Mouse (Mus musculus): ENCODE measurements around the gene Nfkbia. TPM values are rescaled to one million over a fixed set of nuclear protein-coding genes. Genes with fewer than 3 reads are reported as not detected.

Nfkbia gene
- polyA plus RNA-seq, 1 experiment: 43.2 TPM

DNA sequence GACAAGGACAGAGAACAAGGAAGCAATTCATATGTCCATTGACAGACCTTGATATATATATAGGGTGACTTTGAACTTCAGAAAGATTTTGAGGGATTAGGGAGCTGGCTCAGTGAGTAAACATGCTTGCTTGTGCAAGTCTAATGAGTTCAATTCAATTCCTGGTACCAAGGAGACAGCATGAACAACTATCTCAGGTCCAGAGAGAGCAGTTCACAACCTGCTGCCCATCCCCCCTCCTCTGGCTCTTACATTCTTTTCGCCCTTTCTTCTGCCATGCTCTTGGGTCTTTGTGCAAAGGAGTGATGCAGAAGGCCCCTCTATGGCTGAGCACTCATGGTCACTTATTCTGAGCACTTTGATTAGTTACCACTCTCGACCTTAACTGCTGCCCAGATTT is 44.0 kb downstream of the Nfkbia start:
- Histone ChIP-seq H3K4me3 (ENCODE audit: insufficient read depth, poor library complexity, severe bottlenecking) (no peak overlapping the region), H3K36me3 (ENCODE audit: control insufficient read depth, insufficient read depth) (no peaks in the 10 kb centered on the region), H3K27me3 (ENCODE audit: control insufficient read depth, insufficient read depth, insufficient read length) (no peaks in the 10 kb centered on the region), H3K79me2 (ENCODE audit: control insufficient read depth, insufficient read depth) (no peaks in the 10 kb centered on the region), H3K79me3 (ENCODE audit: low read depth) (no peaks in the 10 kb centered on the region), H3ac (ENCODE audit: control insufficient read depth, insufficient read length, low read depth) (no peak overlapping the region)
- TF ChIP-seq MYOD1 (IDR thresholded peaks at IDR 0.05; ENCODE audit: control insufficient read depth, insufficient read length, low read depth) (no peak), CTCF (IDR thresholded peaks at IDR 0.05; ENCODE audit: control insufficient read depth, insufficient read depth, insufficient read length) (no peak), MAX (IDR thresholded peaks at IDR 0.05) (no peak), FOSL1 (IDR thresholded peaks at IDR 0.05; ENCODE audit: insufficient read depth, low read length, poor library complexity, severe bottlenecking) (no peak), MYOG (IDR thresholded peaks at IDR 0.05; ENCODE audit: control insufficient read depth, extremely low read depth, insufficient read length) (no peak), USF1 (IDR thresholded peaks at IDR 0.05; ENCODE audit: low read depth) (no peak), CEBPB (IDR thresholded peaks at IDR 0.05; ENCODE audit: low read depth) (no peak)

DNA sequence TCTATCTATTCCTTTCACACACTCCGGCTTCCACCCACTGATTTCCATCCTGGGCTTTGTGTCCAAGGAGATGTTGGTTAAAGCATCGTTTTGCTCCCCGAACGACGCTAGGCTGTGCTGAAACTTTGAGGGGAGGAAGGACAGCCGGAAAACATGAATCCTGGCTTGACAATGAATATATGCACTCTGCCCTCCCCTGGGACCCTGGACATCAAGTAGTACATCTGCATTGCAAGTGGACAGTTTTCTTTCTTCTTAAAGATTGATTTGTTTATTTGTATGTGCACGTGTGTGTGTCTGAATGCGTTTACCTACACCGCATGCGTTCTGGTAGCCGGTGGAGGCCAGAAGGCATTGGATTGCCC is 45.1 kb downstream of the Nfkbia start:
- no peak overlapping the region for H3ac ChIP-seq (ENCODE audit: control insufficient read depth, insufficient read length, low read depth)
- no peaks in the 10 kb centered on the region for H3K27me3 ChIP-seq (ENCODE audit: control insufficient read depth, insufficient read depth, insufficient read length)
- no peak overlapping the region for H3K4me3 ChIP-seq (ENCODE audit: insufficient read depth, poor library complexity, severe bottlenecking)
- H3K36me3 ChIP-seq (ENCODE audit: control insufficient read depth, insufficient read depth): no peaks in the 10 kb centered on the region
- no peak for TF ChIP-seq MAX (IDR thresholded peaks at IDR 0.05)
- no peak for TF ChIP-seq USF1 (IDR thresholded peaks at IDR 0.05; ENCODE audit: low read depth)
- no peak for TF ChIP-seq MYOG (IDR thresholded peaks at IDR 0.05; ENCODE audit: control insufficient read depth, extremely low read depth, insufficient read length)
- no peak for TF ChIP-seq CEBPB (IDR thresholded peaks at IDR 0.05; ENCODE audit: low read depth)
- no peak for TF ChIP-seq FOSL1 (IDR thresholded peaks at IDR 0.05; ENCODE audit: insufficient read depth, low read length, poor library complexity, severe bottlenecking)
- no peak for TF ChIP-seq CTCF (IDR thresholded peaks at IDR 0.05; ENCODE audit: control insufficient read depth, insufficient read depth, insufficient read length)
- TF ChIP-seq MYOD1 (IDR thresholded peaks at IDR 0.05; ENCODE audit: control insufficient read depth, insufficient read length, low read depth): no peak
- no peaks in the 10 kb centered on the region for H3K79me3 ChIP-seq (ENCODE audit: low read depth)
- no peaks in the 10 kb centered on the region for H3K79me2 ChIP-seq (ENCODE audit: control insufficient read depth, insufficient read depth)

GRCm38 (mm10) chr12:55446746-55447395 is 45.6 kb downstream of the Nfkbia start:
- no peaks in the 10 kb centered on the region for H3K79me2 ChIP-seq (ENCODE audit: control insufficient read depth, insufficient read depth)
- no peaks in the 10 kb centered on the region for H3K36me3 ChIP-seq (ENCODE audit: control insufficient read depth, insufficient read depth)
- no peak for TF ChIP-seq FOSL1 (IDR thresholded peaks at IDR 0.05; ENCODE audit: insufficient read depth, low read length, poor library complexity, severe bottlenecking)
- TF ChIP-seq CTCF (IDR thresholded peaks at IDR 0.05; ENCODE audit: control insufficient read depth, insufficient read depth, insufficient read length): no peak
- TF ChIP-seq MAX (IDR thresholded peaks at IDR 0.05): no peak
- TF ChIP-seq CEBPB (IDR thresholded peaks at IDR 0.05; ENCODE audit: low read depth): no peak
- no peak for TF ChIP-seq USF1 (IDR thresholded peaks at IDR 0.05; ENCODE audit: low read depth)
- no peak for TF ChIP-seq MYOG (IDR thresholded peaks at IDR 0.05; ENCODE audit: control insufficient read depth, extremely low read depth, insufficient read length)
- TF ChIP-seq MYOD1 (IDR thresholded peaks at IDR 0.05; ENCODE audit: control insufficient read depth, insufficient read length, low read depth): no peak
- no peaks in the 10 kb centered on the region for H3K27me3 ChIP-seq (ENCODE audit: control insufficient read depth, insufficient read depth, insufficient read length)
- H3K79me3 ChIP-seq (ENCODE audit: low read depth): no peaks in the 10 kb centered on the region
- H3K4me3 ChIP-seq (ENCODE audit: insufficient read depth, poor library complexity, severe bottlenecking): no peak overlapping the region
- H3ac ChIP-seq (ENCODE audit: control insufficient read depth, insufficient read length, low read depth): no peak overlapping the region

DNA sequence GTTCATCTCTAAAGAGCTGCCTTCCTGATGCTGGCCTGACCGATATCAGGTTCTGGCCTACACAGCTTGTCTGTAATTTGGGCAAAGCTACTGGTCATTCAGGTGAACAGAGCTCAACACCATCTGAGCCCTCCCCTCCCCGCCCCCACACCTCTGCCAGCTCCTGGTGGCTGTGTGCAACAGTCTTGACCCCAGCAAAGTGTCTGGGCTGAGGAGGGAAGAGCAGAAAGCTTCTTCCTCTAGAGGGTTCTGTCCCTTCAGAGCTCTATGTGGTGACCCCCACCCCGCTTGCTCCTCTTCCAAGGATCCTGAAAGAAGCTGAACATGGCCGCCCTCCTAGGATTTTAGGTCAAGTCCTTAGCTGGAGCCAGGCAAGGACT is 46.1 kb downstream of the Nfkbia start:
- H3K79me3 ChIP-seq (ENCODE audit: low read depth): no peaks in the 10 kb centered on the region
- no peaks in the 10 kb centered on the region for H3K79me2 ChIP-seq (ENCODE audit: control insufficient read depth, insufficient read depth)
- H3K36me3 ChIP-seq (ENCODE audit: control insufficient read depth, insufficient read depth): no peaks in the 10 kb centered on the region
- TF ChIP-seq CEBPB (IDR thresholded peaks at IDR 0.05; ENCODE audit: low read depth) (no peak), MAX (IDR thresholded peaks at IDR 0.05) (no peak), CTCF (IDR thresholded peaks at IDR 0.05; ENCODE audit: control insufficient read depth, insufficient read depth, insufficient read length) (no peak), USF1 (IDR thresholded peaks at IDR 0.05; ENCODE audit: low read depth) (no peak), FOSL1 (IDR thresholded peaks at IDR 0.05; ENCODE audit: insufficient read depth, low read length, poor library complexity, severe bottlenecking) (no peak), MYOD1 (IDR thresholded peaks at IDR 0.05; ENCODE audit: control insufficient read depth, insufficient read length, low read depth) (no peak), MYOG (IDR thresholded peaks at IDR 0.05; ENCODE audit: control insufficient read depth, extremely low read depth, insufficient read length) (no peak)
- no peak overlapping the region for H3K4me3 ChIP-seq (ENCODE audit: insufficient read depth, poor library complexity, severe bottlenecking)
- H3ac ChIP-seq (ENCODE audit: control insufficient read depth, insufficient read length, low read depth): no peak overlapping the region
- H3K27me3 ChIP-seq (ENCODE audit: control insufficient read depth, insufficient read depth, insufficient read length): no peaks in the 10 kb centered on the region

- Histone ChIP-seq H3ac (ENCODE audit: control insufficient read depth, insufficient read length, low read depth) (no peak overlapping the region), H3K36me3 (ENCODE audit: control insufficient read depth, insufficient read depth) (no peaks in the 10 kb centered on the region), H3K27me3 (ENCODE audit: control insufficient read depth, insufficient read depth, insufficient read length) (no peaks in the 10 kb centered on the region), H3K79me3 (ENCODE audit: low read depth) (no peaks in the 10 kb centered on the region), H3K4me3 (ENCODE audit: insufficient read depth, poor library complexity, severe bottlenecking) (no peak overlapping the region), H3K79me2 (ENCODE audit: control insufficient read depth, insufficient read depth) (no peaks in the 10 kb centered on the region)
- TF ChIP-seq USF1 (IDR thresholded peaks at IDR 0.05; ENCODE audit: low read depth): no peak
Observed at GRCm38 (mm10) chr12:55445583-55445982, 46.9 kb downstream of the Nfkbia start.

DNA sequence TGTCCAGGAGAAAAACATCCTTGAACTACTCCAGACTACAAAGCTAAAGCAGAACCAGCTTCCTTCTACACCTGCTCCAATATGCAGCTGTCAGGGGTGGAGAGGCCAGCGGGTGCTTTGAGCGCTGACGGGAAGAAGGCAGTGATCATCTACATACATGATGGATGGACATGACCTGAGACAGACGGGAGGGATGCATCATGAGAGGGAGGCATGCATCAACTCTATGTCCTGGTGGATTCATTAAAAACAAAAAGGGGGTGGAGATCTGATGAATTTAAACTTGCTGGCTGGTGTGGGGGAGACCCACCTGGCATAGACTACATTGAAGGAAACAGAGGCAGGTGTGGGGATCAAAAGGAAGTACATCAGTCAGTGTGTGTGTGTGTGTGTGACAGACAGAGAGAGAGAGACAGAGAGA is 48.4 kb downstream of the Nfkbia start:
- TF ChIP-seq CEBPB (IDR thresholded peaks at IDR 0.05; ENCODE audit: low read depth) (no peak), USF1 (IDR thresholded peaks at IDR 0.05; ENCODE audit: low read depth) (no peak), MAX (IDR thresholded peaks at IDR 0.05) (no peak), MYOD1 (IDR thresholded peaks at IDR 0.05; ENCODE audit: control insufficient read depth, insufficient read length, low read depth) (no peak), FOSL1 (IDR thresholded peaks at IDR 0.05; ENCODE audit: insufficient read depth, low read length, poor library complexity, severe bottlenecking) (no peak), MYOG (IDR thresholded peaks at IDR 0.05; ENCODE audit: control insufficient read depth, extremely low read depth, insufficient read length) (no peak), CTCF (IDR thresholded peaks at IDR 0.05; ENCODE audit: control insufficient read depth, insufficient read depth, insufficient read length) (no peak)

More for the DNA sequence above, 48.4 kb downstream of the Nfkbia start:
- Histone ChIP-seq H3K79me2 (ENCODE audit: control insufficient read depth, insufficient read depth) (no peaks in the 10 kb centered on the region), H3K4me3 (ENCODE audit: insufficient read depth, poor library complexity, severe bottlenecking) (no peak overlapping the region), H3ac (ENCODE audit: control insufficient read depth, insufficient read length, low read depth) (no peak overlapping the region), H3K36me3 (ENCODE audit: control insufficient read depth, insufficient read depth) (no peaks in the 10 kb centered on the region), H3K27me3 (ENCODE audit: control insufficient read depth, insufficient read depth, insufficient read length) (no peaks in the 10 kb centered on the region), H3K79me3 (ENCODE audit: low read depth) (no peaks in the 10 kb centered on the region)

All from C2C12 (cell line).